Mouse (Mus musculus) stomach, postnatal 0 days (tissue): ENCODE measurements around the gene Hmbs.

ENCODE experiments used
- CTCF ChIP-seq: IDR thresholded peaks from 2 replicates; pipeline ENCODE4 v1.5.1; 2016; ENCODE audit warnings: antibody characterized with exemption, low read depth, mild to moderate bottlenecking, moderate library complexity
- EP300 ChIP-seq: optimal IDR thresholded peaks from 2 replicates; pipeline ENCODE3; 2016; ENCODE audit warnings: antibody characterized with exemption

DNA sequence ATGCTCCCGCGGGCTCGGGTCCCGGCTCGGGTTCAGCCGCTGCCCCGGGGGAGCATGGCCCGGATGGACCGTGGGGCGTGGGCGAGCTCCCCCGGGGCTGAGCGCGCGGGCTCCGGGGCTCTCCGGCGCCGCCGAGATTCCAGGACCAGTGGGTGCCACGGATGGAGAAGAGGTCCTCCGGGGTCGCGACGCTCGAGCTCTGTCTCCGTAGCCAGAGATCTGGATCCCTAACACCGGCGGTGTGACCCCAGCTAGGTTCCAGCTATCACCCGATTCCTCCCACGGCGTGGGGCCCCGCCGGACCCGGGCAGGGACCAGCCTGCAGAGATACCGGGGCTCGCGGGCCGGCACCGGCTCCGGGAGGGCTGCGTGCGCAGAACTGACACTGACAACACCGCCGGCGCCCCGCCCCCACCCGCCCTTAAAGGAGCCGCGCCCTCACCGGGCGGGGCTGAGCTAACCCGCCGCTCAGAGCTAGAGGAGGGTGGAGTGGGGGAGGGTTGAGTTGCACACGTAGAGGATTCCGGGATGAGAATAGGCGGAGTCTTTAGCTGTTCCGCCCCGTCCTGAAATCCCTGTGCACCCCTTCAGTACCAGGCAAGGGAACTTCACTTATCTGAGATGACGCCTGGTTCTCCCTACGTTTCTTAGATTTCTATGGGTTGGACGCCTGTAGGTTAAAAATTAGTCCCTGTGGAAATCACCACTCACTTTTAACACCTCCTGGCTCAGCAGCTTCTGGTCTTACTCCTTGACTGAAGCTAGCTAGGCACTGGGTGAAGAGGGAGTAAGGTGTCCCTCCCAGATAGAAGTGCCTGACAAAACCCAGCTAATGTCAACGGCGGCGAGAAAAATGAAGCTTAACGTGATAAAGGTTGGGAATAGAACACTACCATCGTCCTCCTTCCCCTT is 23.9 kb downstream of the Hmbs start, which contains the start of gene C2cd2l:
- TF ChIP-seq CTCF (no peak), EP300 (no peak)
